7 mouse cellular contexts compared by ENCODE assay signal in genomic region chr6:117906015-117906531, GRCm38 (mm10). TPM values are rescaled to one million over a fixed set of nuclear protein-coding genes. Genes with fewer than 3 reads are reported as not detected.
DNase-seq lines count a peak whose midpoint lies in the region; ATAC-seq and TF ChIP-seq lines count a peak whose summit lies in the region.

No protein-coding gene starts in this region.

- H3K4me3 ChIP-seq in lung, embryonic 14.5 days (ENCODE audit: low read depth, low read length), result peak overlapping the region; percentile 100
- H3K4me3 ChIP-seq in bone marrow macrophage, adult 2 months (ENCODE audit: insufficient read depth, low read length), result peak overlapping the region; percentile 94
- peak overlapping the region; percentile 91 for H3K4me3 ChIP-seq in kidney, embryonic 16.5 days (ENCODE audit: low read length)
- peak overlapping the region; percentile 99 for H3K4me3 ChIP-seq in liver, embryonic 16.5 days (ENCODE audit: low read depth, low read length)
- H3K4me3 ChIP-seq in stomach, embryonic 15.5 days (replicated peaks), result peak overlapping the region; percentile 99

- ATAC-seq in lung, embryonic 14.5 days (ENCODE audit: insufficient read depth), result peak; percentile 19
- peak; percentile 28; the same call in 1 of the 2 replicates for ATAC-seq in kidney, embryonic 16.5 days (ENCODE audit: low FRiP score, low TSS enrichment)
- ATAC-seq in liver, embryonic 16.5 days (ENCODE audit: low read depth), result no peak; the same call in 1 of the 2 replicates
- peak; percentile 1; the same call in 1 of the 2 replicates for ATAC-seq in stomach, embryonic 15.5 days (ENCODE audit: insufficient read depth, low FRiP score, low read depth)

- H3K27me3 ChIP-seq in lung, embryonic 14.5 days (ENCODE audit: insufficient read depth, low read length), result no peaks in the 10 kb centered on the region
- H3K27me3 ChIP-seq in kidney, embryonic 16.5 days (ENCODE audit: insufficient read depth, low read length), result no peaks in the 10 kb centered on the region
- no peaks in the 10 kb centered on the region for H3K27me3 ChIP-seq in liver, embryonic 16.5 days (ENCODE audit: control insufficient read depth, insufficient read depth, low read depth, low read length)
- H3K27me3 ChIP-seq in stomach, embryonic 15.5 days (replicated peaks), result no peaks in the 10 kb centered on the region

- no peak for TF ChIP-seq POLR2A in bone marrow macrophage, adult 2 months (IDR thresholded peaks at IDR 0.05; ENCODE audit: borderline replicate concordance, low read depth, low read length)

- no peak for TF ChIP-seq CTCF in lung, embryonic 14.5 days (IDR thresholded peaks at IDR 0.05; ENCODE audit: low read depth)
- no peak for TF ChIP-seq CTCF in bone marrow macrophage, adult 2 months (IDR thresholded peaks at IDR 0.05; ENCODE audit: low read depth, low read length)

- H3K27ac ChIP-seq in lung, embryonic 14.5 days (ENCODE audit: low read depth), result peak overlapping the region; percentile 92
- H3K27ac ChIP-seq in bone marrow macrophage, adult 2 months (ENCODE audit: insufficient read depth, low read depth, low read length), result peak overlapping the region; percentile 86
- peak overlapping the region; percentile 91 for H3K27ac ChIP-seq in kidney, embryonic 16.5 days (ENCODE audit: low read length)
- H3K27ac ChIP-seq in liver, embryonic 16.5 days (ENCODE audit: low read length), result peak overlapping the region; percentile 91
- H3K27ac ChIP-seq in stomach, embryonic 15.5 days, result peak overlapping the region; percentile 83

- no peaks in the 10 kb centered on the region for H3K9me3 ChIP-seq in lung, embryonic 14.5 days (ENCODE audit: low read depth, low read length)
- no peaks in the 10 kb centered on the region for H3K9me3 ChIP-seq in kidney, embryonic 16.5 days (ENCODE audit: low read length)
- no peaks in the 10 kb centered on the region for H3K9me3 ChIP-seq in liver, embryonic 16.5 days (replicated peaks; ENCODE audit: control insufficient read depth, low read length)
- H3K9me3 ChIP-seq in stomach, embryonic 15.5 days, result no peaks in the 10 kb centered on the region

- WGBS in lung, embryonic 14.5 days, result under 1% methylated on average over 25 of the region's 25 CpGs
- WGBS in kidney, embryonic 16.5 days, result under 1% methylated on average over 25 of the region's 25 CpGs
- WGBS in liver, embryonic 16.5 days (ENCODE audit: insufficient replicate concordance), result under 1% methylated on average over 25 of the region's 25 CpGs
- WGBS in stomach, embryonic 15.5 days, result under 1% methylated on average over 25 of the region's 25 CpGs

- DNase-seq in lung, embryonic 14.5 days, result peak; percentile 73
- DNase-seq in lung, adult 18-20 months, result no peak
- peak; percentile 64 for DNase-seq in forelimb bud, embryonic 11.5 days (ENCODE audit: low read depth, low spot score)

- no peaks in the 10 kb centered on the region for H3K36me3 ChIP-seq in lung, embryonic 14.5 days (ENCODE audit: insufficient read depth)
- no peaks in the 10 kb centered on the region for H3K36me3 ChIP-seq in kidney, embryonic 16.5 days (ENCODE audit: insufficient read depth, low read length)
- H3K36me3 ChIP-seq in liver, embryonic 16.5 days (ENCODE audit: control insufficient read depth, insufficient read depth), result no peaks in the 10 kb centered on the region
- no peaks in the 10 kb centered on the region for H3K36me3 ChIP-seq in stomach, embryonic 15.5 days

- peak overlapping the region; percentile 65 for H3K4me2 ChIP-seq in lung, embryonic 14.5 days
- H3K4me2 ChIP-seq in kidney, embryonic 16.5 days (replicated peaks; ENCODE audit: low read depth, low read length), result peak overlapping the region; percentile 66
- peak overlapping the region; percentile 81 for H3K4me2 ChIP-seq in liver, embryonic 16.5 days (ENCODE audit: low read depth, low read length)
- H3K4me2 ChIP-seq in stomach, embryonic 15.5 days, result peak overlapping the region; percentile 47

- peak overlapping the region; percentile 68 for H3K9ac ChIP-seq in lung, embryonic 14.5 days
- peak overlapping the region; percentile 78 for H3K9ac ChIP-seq in kidney, embryonic 16.5 days (replicated peaks; ENCODE audit: low read length)
- peak overlapping the region; percentile 73 for H3K9ac ChIP-seq in liver, embryonic 16.5 days (ENCODE audit: low read depth, low read length)
- H3K9ac ChIP-seq in stomach, embryonic 15.5 days, result peak overlapping the region; percentile 4; the same call in 1 of the 2 replicates

- H3K4me1 ChIP-seq in lung, embryonic 14.5 days (ENCODE audit: insufficient read depth), result peaks cover 8% of the 10 kb centered on the region; the same call in 1 of the 2 replicates
- peaks cover 15% of the 10 kb centered on the region for H3K4me1 ChIP-seq in bone marrow macrophage, adult 2 months (ENCODE audit: control insufficient read depth, insufficient read depth, low read length)
- H3K4me1 ChIP-seq in kidney, embryonic 16.5 days (ENCODE audit: insufficient read depth, low read length), result peaks cover 29% of the 10 kb centered on the region
- peaks cover 44% of the 10 kb centered on the region for H3K4me1 ChIP-seq in liver, embryonic 16.5 days (ENCODE audit: control insufficient read depth, low read depth, low read length)
- H3K4me1 ChIP-seq in stomach, embryonic 15.5 days, result peaks cover 20% of the 10 kb centered on the region

RNA-seq across cellular contexts. Expression of gene Hnrnpf, which starts 5.9 kb away (rescaled TPM):
- polyA plus RNA-seq in lung, embryonic 14.5 days (2014; fragmentation: Nextera tagmentation; extraction: Ambion mirVana), result 803 and 809 TPM in 2 replicates
- 327 and 355 TPM in 2 replicates for polyA plus RNA-seq in bone marrow macrophage, adult 2 months (2012; ENCODE audit: insufficient read depth, insufficient read length, missing spikeins)
- polyA plus RNA-seq in kidney, embryonic 16.5 days (2015; fragmentation: Nextera tagmentation; extraction: Ambion mirVana), result 793 and 842 TPM in 2 replicates
- 420 and 472 TPM in 2 replicates for polyA plus RNA-seq in liver, embryonic 16.5 days (2015; fragmentation: Nextera tagmentation; extraction: Ambion mirVana)
- polyA plus RNA-seq in stomach, embryonic 15.5 days (2015; fragmentation: Nextera tagmentation; extraction: Ambion mirVana), result 705 and 736 TPM in 2 replicates

RNA-seq across cellular contexts. Expression of gene Fxyd4, which starts 31.4 kb away (rescaled TPM):
- polyA plus RNA-seq in lung, embryonic 14.5 days (2014; fragmentation: Nextera tagmentation; extraction: Ambion mirVana), result 3.6 and 3.9 TPM in 2 replicates
- not detected in 2 replicates for polyA plus RNA-seq in bone marrow macrophage, adult 2 months (2012; ENCODE audit: insufficient read depth, insufficient read length, missing spikeins)
- 98.1 and 98.5 TPM in 2 replicates for polyA plus RNA-seq in kidney, embryonic 16.5 days (2015; fragmentation: Nextera tagmentation; extraction: Ambion mirVana)
- polyA plus RNA-seq in liver, embryonic 16.5 days (2015; fragmentation: Nextera tagmentation; extraction: Ambion mirVana), result 0.30 TPM in 1 of 2 replicates, not detected in the other
- 2.7 and 2.9 TPM in 2 replicates for polyA plus RNA-seq in stomach, embryonic 15.5 days (2015; fragmentation: Nextera tagmentation; extraction: Ambion mirVana)

RNA-seq across cellular contexts. Expression of gene Zfp239, which starts 44.2 kb away (rescaled TPM):
- polyA plus RNA-seq in lung, embryonic 14.5 days (2014; fragmentation: Nextera tagmentation; extraction: Ambion mirVana), result 9.3 and 12.3 TPM in 2 replicates
- polyA plus RNA-seq in bone marrow macrophage, adult 2 months (2012; ENCODE audit: insufficient read depth, insufficient read length, missing spikeins), result 0.62 and 1.3 TPM in 2 replicates
- polyA plus RNA-seq in kidney, embryonic 16.5 days (2015; fragmentation: Nextera tagmentation; extraction: Ambion mirVana), result 11.5 and 12.6 TPM in 2 replicates
- 1.7 and 2.3 TPM in 2 replicates for polyA plus RNA-seq in liver, embryonic 16.5 days (2015; fragmentation: Nextera tagmentation; extraction: Ambion mirVana)
- 6.0 and 6.4 TPM in 2 replicates for polyA plus RNA-seq in stomach, embryonic 15.5 days (2015; fragmentation: Nextera tagmentation; extraction: Ambion mirVana)

Comparison
In these comparisons a context has a peak if more than half of its experiments do, and no peak if none do; other contexts are left out.
1. DNase-seq: peak in lung, embryonic 14.5 days (single experiment) and forelimb bud, embryonic 11.5 days (single experiment); none in lung, adult 18-20 months (0 of 2).
2. H3K9ac ChIP-seq: peak in every context shown above with its lines; median percentile 78 in kidney, embryonic 16.5 days; 73 in liver, embryonic 16.5 days; 68 in lung, embryonic 14.5 days; 4 in stomach, embryonic 15.5 days.
3. RNA of gene Fxyd4, which starts 31.4 kb away (polyA plus RNA-seq): 98.1 to 98.5 TPM in kidney, embryonic 16.5 days; 3.6 to 3.9 TPM in lung, embryonic 14.5 days, 2.7 to 2.9 TPM in stomach, embryonic 15.5 days, 0.30 TPM in liver, embryonic 16.5 days and not detected in bone marrow macrophage, adult 2 months; every median in the first group is over 10 times any median in the second.
4. Peak in every context shown above with its lines, with median percentiles within 50 percentile points of each other: H3K27ac ChIP-seq, H3K4me2 ChIP-seq and H3K4me3 ChIP-seq.